Mouse (Mus musculus): ENCODE measurements around the gene Glis1.

- TF ChIP-seq CTCF (IDR thresholded peaks at IDR 0.05; ENCODE audit: control insufficient read depth, insufficient read depth, insufficient replicate concordance, low read depth, low read length) = no peak
- TF ChIP-seq POLR2A (IDR thresholded peaks at IDR 0.05; ENCODE audit: control insufficient read depth, low read depth, low read length) = no peak
These were observed 44.6 kb downstream of the Glis1 start for GRCm38 (mm10) chr4:107479015-107479414.

Data from testis, adult 2 months (tissue).